Mouse (Mus musculus): ENCODE measurements around the gene Zfp511. TPM values are rescaled to one million over a fixed set of nuclear protein-coding genes. Genes with fewer than 3 reads are reported as not detected.
A peak's percentile ranks its signal among the peaks of the same experiment; 100 is the strongest.

The Zfp511 gene
- 40.0 and 40.1 TPM in 2 replicates for polyA plus RNA-seq (2015; fragmentation: Nextera tagmentation; extraction: Ambion mirVana)

DNA sequence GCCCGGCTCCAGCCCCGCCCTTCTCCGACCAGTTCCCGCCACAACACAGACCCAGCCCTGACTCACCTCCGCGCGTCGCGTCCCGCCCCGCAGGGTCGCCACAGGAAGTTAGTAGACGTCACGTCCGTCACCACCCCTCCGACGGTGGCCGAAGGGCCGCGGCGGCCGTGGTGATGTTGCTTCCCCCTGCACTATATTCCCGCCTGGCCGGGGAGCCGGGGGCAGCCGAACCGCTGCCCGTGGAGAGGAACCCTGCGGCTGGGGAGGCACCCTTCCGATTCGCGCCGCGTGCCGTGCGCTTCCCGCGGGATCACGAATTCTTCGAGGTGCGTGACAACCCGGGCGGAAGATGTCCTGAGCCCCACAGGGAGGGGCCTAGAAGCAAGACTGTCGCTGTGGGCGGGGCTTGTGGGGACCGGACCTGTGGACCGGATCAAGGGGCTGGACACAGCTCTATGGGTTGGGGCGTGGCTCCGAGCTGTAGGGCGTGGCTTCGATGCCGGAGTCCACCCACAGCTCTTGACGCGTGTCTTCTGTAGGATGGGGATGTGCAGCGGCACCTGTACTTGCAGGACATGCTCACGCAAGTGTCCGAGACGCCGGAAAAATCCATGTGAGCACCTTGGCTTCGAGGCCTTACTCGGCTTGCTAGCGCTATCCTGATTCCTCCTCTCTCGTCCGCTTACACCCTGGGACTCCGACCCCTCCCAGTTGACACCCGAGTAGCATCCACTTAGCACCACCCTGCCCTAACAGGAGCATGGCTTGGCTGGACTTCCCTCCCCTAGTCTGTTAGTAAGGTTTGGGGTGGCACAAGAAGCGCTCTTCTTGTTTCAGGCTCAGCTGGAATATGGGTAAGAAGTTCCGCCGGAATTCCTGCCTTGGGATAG lies at the start of gene Zfp511, which contains the start of gene Tubgcp2:
Gene Zfp511, plus strand, starts transcription at position 111 of the 890 bp plus-strand sequence.
Gene Tubgcp2, minus strand, starts transcription at position 389 of the 890 bp plus-strand sequence.
- Histone ChIP-seq H3K9ac (peak within 1 kb of the TSS; percentile 70), H3K27me3 (no peaks in the 10 kb centered on the region), H3K4me1 (peaks cover 23% of the 10 kb centered on the region), H3K9me3 (no peaks in the 10 kb centered on the region), H3K4me2 (peak within 1 kb of the TSS; percentile 92), H3K4me3 (peak within 1 kb of the TSS; percentile 67), H3K27ac (peak within 1 kb of the TSS; percentile 93), H3K36me3 (peaks cover 38% of the 10 kb centered on the region)
- WGBS, result 1% methylated on average over 68 of the region's 69 CpGs
- ATAC-seq (ENCODE audit: borderline replicate concordance, extremely low read depth, low FRiP score, low TSS enrichment), result peak; percentile 98

DNA sequence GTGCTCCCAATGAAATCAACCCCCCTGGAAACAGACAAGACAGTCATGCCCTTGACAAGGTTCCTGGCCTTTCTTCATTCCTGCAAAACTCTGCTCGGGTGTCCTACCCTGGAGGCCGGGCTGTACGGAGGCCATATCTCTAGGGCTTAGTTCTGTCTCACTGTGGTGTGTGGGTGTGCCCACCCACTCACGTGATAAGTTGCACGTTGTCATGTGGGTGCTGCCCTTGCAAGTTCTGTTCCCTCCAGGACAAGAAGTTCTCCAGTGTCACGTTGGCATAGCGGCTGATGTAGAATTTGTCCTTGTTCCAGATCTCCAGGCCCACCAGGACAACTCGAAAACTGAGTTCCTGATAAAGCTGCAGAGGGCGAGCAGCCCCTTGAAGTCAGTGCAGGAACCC lies 47.9 kb upstream of the Zfp511 start:
- Histone ChIP-seq H3K27me3 (no peaks in the 10 kb centered on the region), H3K27ac (no peak overlapping the region), H3K9me3 (no peaks in the 10 kb centered on the region), H3K4me1 (no peaks in the 10 kb centered on the region), H3K9ac (no peak overlapping the region), H3K4me3 (no peak overlapping the region), H3K4me2 (no peak overlapping the region), H3K36me3 (no peaks in the 10 kb centered on the region)
- ATAC-seq (ENCODE audit: borderline replicate concordance, extremely low read depth, low FRiP score, low TSS enrichment), result no peak
- WGBS, result 85% methylated on average over 9 of the region's 9 CpGs

DNA sequence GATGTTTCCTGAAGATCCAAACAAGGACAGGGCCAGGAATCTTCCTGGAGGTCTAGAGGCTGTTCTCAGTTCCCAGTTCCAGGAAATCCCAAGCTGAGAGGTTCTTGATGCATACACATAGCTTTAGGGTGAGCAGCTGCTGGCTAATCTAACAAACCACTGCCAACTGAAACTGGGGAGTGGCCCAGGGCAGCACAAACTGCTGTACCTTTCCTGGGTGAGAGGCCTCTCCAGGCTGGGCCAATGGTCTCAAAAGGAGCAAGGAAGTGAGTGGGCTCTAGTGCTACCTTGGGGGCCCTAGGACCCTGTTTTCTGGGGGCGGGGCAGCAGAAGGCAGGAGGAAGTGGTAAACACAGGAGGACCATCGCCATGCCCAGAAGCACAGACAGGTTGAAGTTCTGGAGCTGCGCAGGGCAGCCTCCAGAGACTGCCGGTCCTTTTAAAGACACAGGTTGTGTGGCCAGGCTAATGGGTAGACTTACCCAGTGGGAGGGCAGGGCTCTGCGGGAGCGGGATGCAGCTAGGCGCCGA lies 45.3 kb upstream of the Zfp511 start:
- ATAC-seq (ENCODE audit: borderline replicate concordance, extremely low read depth, low FRiP score, low TSS enrichment), result no peak

DNA sequence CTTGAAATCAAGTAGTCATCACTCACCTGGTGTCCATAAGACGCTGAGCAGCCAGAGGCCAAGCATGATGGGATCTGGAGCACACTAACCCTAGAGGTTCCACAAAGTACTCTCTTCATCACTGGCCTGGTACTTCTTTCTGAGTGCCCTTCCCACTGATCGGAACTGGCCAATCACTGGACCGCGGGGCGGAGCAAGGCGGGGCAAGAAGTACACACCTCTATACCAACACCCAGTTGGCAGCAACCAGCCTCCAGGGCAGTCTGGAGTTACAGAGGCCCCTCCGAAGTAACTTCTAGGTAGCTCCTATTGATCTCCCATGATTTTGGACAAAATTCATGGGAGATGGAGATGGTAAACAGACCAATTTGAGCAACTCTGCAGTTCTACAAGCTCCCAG lies 43.8 kb upstream of the Zfp511 start, which contains the start of gene Adam8:
Gene Adam8, minus strand, starts transcription at position 157 of the 400 bp plus-strand sequence.
- 25% methylated on average over 7 of the region's 7 CpGs for WGBS
- Histone ChIP-seq H3K27ac (no peak within 1 kb of the TSS), H3K4me1 (no peaks in the 10 kb centered on the region), H3K9ac (no peak within 1 kb of the TSS), H3K4me3 (no peak within 1 kb of the TSS), H3K27me3 (no peaks in the 10 kb centered on the region), H3K36me3 (peaks cover 24% of the 10 kb centered on the region), H3K4me2 (no peak within 1 kb of the TSS), H3K9me3 (no peaks in the 10 kb centered on the region)
- peak; percentile 48; the same call in 1 of the 2 replicates for ATAC-seq (ENCODE audit: borderline replicate concordance, extremely low read depth, low FRiP score, low TSS enrichment)

More for the DNA sequence above, 45.3 kb upstream of the Zfp511 start:
- Histone ChIP-seq H3K27ac (no peak overlapping the region), H3K9ac (no peak overlapping the region), H3K36me3 (peaks cover 9% of the 10 kb centered on the region), H3K4me1 (no peaks in the 10 kb centered on the region), H3K9me3 (no peaks in the 10 kb centered on the region), H3K4me2 (no peak overlapping the region), H3K27me3 (no peaks in the 10 kb centered on the region), H3K4me3 (no peak overlapping the region)
- WGBS, result 70% methylated on average over 8 of the region's 8 CpGs

- Histone ChIP-seq H3K4me2 (no peak overlapping the region), H3K9ac (no peak overlapping the region), H3K4me1 (no peaks in the 10 kb centered on the region), H3K9me3 (no peaks in the 10 kb centered on the region), H3K4me3 (no peak overlapping the region), H3K27ac (no peak overlapping the region), H3K36me3 (peaks cover 35% of the 10 kb centered on the region), H3K27me3 (no peaks in the 10 kb centered on the region)
- WGBS, result 84% methylated on average over 6 of the region's 6 CpGs
- no peak for ATAC-seq (ENCODE audit: borderline replicate concordance, extremely low read depth, low FRiP score, low TSS enrichment)
Measured at GRCm38 (mm10) chr7:139993532-139993931, 42.7 kb upstream of the Zfp511 start.

- ATAC-seq (ENCODE audit: borderline replicate concordance, extremely low read depth, low FRiP score, low TSS enrichment), result no peak
- WGBS, result 81% methylated on average over 4 of the region's 4 CpGs
- Histone ChIP-seq H3K9me3 (no peaks in the 10 kb centered on the region), H3K4me2 (no peak overlapping the region), H3K9ac (no peak overlapping the region), H3K4me1 (no peaks in the 10 kb centered on the region), H3K27me3 (no peaks in the 10 kb centered on the region), H3K36me3 (peaks cover 42% of the 10 kb centered on the region), H3K27ac (no peak overlapping the region), H3K4me3 (no peak overlapping the region)
Measured at GRCm38 (mm10) chr7:139994202-139994601, 42.0 kb upstream of the Zfp511 start.

DNA sequence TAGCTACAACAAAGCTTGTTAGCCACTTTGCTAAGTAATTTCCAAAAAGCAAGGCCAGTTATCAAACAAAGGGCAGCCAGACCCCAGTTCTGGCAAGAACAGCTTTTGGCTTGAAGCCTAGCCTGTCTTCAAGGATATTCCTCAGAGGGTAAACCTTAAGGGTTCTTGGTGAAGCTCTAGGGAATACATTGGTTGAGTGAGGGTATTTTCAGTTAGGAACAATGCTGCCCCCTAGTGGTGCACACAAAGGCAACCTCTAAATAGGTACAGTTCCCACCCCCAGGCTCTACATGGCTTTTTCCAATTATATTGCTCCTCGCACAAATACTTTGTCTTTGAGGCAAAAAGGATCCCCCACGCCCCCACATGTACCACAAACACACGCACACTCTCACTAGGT lies 41.5 kb upstream of the Zfp511 start:
- Histone ChIP-seq H3K4me1 (no peaks in the 10 kb centered on the region), H3K27ac (no peak overlapping the region), H3K36me3 (peaks cover 46% of the 10 kb centered on the region), H3K4me3 (no peak overlapping the region), H3K9ac (no peak overlapping the region), H3K4me2 (no peak overlapping the region), H3K27me3 (no peaks in the 10 kb centered on the region), H3K9me3 (no peaks in the 10 kb centered on the region)
- ATAC-seq (ENCODE audit: borderline replicate concordance, extremely low read depth, low FRiP score, low TSS enrichment), result no peak
- WGBS, result 36% methylated on average over 3 of the region's 3 CpGs

DNA sequence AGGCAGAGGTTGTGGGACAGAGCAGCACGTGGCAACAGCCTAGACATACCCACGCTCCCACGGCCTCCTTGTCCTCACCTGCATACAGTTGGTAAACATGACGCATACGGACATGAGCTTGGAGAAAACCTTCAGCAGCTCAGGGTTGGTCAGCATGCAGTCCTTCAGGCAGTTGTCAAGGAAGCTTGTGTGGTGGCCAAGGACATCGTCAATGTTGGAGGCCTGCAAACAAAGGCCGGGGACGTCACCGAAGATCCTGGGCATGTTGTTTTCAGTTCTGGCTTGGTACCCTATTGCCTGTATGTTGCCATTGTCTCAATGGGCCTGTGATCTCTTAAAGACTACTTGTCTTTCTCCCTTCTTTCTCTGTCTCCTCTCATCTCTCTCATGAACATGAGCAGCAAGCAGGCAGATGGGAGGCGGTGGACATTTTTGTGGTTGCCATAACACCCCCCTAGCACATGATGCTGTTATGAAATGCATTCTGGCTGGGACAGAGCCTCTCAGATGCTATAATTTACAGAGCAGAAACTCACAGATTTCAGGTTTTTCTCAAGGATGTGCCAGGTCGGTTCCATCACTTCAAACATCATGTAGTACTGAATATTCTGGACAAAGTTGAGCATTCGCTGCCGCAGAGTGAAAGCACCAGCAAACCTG lies 37.4 kb upstream of the Zfp511 start:
- H3K4me3 ChIP-seq, result no peak overlapping the region
- H3K27me3 ChIP-seq, result no peaks in the 10 kb centered on the region
- peaks cover 77% of the 10 kb centered on the region for H3K36me3 ChIP-seq
- no peaks in the 10 kb centered on the region for H3K9me3 ChIP-seq
- WGBS, result 94% methylated on average over 13 of the region's 13 CpGs
- no peak overlapping the region for H3K4me2 ChIP-seq
- H3K9ac ChIP-seq, result no peak overlapping the region
- H3K4me1 ChIP-seq, result no peaks in the 10 kb centered on the region
- no peak overlapping the region for H3K27ac ChIP-seq
- ATAC-seq (ENCODE audit: borderline replicate concordance, extremely low read depth, low FRiP score, low TSS enrichment), result no peak

- H3K27ac ChIP-seq, result no peak overlapping the region
- H3K9ac ChIP-seq, result no peak overlapping the region
- WGBS, result 78% methylated on average over 12 of the region's 12 CpGs
- peaks cover 84% of the 10 kb centered on the region for H3K36me3 ChIP-seq
- no peak overlapping the region for H3K4me3 ChIP-seq
- H3K4me2 ChIP-seq, result no peak overlapping the region
- no peak for ATAC-seq (ENCODE audit: borderline replicate concordance, extremely low read depth, low FRiP score, low TSS enrichment)
- no peaks in the 10 kb centered on the region for H3K27me3 ChIP-seq
- no peaks in the 10 kb centered on the region for H3K9me3 ChIP-seq
- no peaks in the 10 kb centered on the region for H3K4me1 ChIP-seq
Measured at GRCm38 (mm10) chr7:140001086-140001740, 35.0 kb upstream of the Zfp511 start.

DNA sequence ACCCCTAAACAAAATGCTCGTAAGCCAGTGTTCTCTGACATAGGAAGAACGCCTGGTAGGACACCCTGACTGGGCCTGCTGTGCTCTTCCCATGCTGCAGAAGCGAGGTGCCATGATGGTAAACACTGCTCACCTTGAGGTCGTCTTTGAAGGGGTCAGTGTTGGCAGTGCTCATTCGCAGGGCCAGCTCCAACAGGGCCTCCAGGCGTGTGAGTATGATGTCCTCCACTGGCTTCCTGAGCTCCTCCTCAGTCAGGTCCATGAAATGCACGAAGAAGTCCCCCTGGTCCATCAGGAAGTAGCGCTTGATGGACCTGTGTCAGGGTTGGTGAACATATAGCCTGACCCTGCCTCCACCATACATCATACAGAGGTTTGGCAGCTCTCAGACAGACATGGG lies 31.5 kb upstream of the Zfp511 start:
- H3K4me1 ChIP-seq, result no peaks in the 10 kb centered on the region
- WGBS, result 82% methylated on average over 8 of the region's 8 CpGs
- H3K27me3 ChIP-seq, result no peaks in the 10 kb centered on the region
- no peak for ATAC-seq (ENCODE audit: borderline replicate concordance, extremely low read depth, low FRiP score, low TSS enrichment)
- H3K36me3 ChIP-seq, result peaks cover 68% of the 10 kb centered on the region
- H3K27ac ChIP-seq, result no peak overlapping the region
- no peaks in the 10 kb centered on the region for H3K9me3 ChIP-seq
- H3K9ac ChIP-seq, result no peak overlapping the region
- no peak overlapping the region for H3K4me2 ChIP-seq
- H3K4me3 ChIP-seq, result no peak overlapping the region

DNA sequence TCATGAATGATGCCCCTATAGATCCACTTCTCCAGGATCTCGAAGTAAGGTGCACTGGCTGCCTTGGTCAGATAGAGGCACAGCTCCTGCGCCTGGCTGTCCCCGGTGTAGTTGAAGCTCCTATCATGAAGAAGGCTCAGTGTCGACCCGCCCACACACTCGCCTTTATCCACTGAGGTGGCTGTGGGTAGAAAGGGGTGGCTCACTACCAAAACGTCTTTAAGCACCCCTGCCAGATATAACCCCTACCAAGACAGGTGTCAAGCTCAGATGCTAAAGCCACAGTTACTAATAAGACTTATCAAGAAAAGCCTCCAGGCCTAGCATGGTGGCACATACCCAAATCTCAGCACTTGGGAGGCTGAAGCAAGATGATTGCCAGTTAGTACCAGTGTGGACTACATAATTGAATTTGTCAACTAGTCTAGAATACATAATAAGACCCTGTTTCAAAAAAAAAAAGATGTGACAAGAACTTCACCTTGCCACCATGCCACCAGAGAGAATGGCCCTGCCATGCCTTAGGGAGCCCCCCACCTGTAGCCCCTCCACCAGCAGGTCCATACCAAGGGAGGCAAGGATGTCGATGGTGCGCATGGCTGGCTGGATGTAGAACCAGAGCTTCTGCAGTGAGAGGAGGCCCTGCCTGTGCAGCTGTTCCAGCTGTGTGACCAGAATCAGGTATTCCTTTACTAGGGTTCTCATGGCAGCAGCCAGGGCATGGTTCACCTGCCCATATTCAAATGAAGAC lies 29.2 kb upstream of the Zfp511 start:
- no peaks in the 10 kb centered on the region for H3K27me3 ChIP-seq
- no peaks in the 10 kb centered on the region for H3K9me3 ChIP-seq
- ATAC-seq (ENCODE audit: borderline replicate concordance, extremely low read depth, low FRiP score, low TSS enrichment), result no peak
- no peak overlapping the region for H3K4me2 ChIP-seq
- WGBS, result 90% methylated on average over 9 of the region's 9 CpGs
- H3K27ac ChIP-seq, result no peak overlapping the region
- peaks cover 50% of the 10 kb centered on the region for H3K36me3 ChIP-seq
- no peak overlapping the region for H3K4me3 ChIP-seq
- no peaks in the 10 kb centered on the region for H3K4me1 ChIP-seq
- no peak overlapping the region for H3K9ac ChIP-seq
